Mouse (Mus musculus) CH12.LX (cell line): ENCODE measurements around the gene Cep55.

Experiments
- CHD1 ChIP-seq: IDR thresholded peaks from 2 replicates; pipeline ENCODE4 v1.6.1; 2012; ENCODE audit warnings: low read depth, low read length, improper control_type of control experiment, inconsistent platforms
- CHD2 ChIP-seq: IDR thresholded peaks from 2 replicates; pipeline ENCODE4 v1.6.1; 2011; ENCODE audit warnings: low read length, improper control_type of control experiment
- CTCF ChIP-seq, 2 experiments: IDR thresholded peaks in 1 of 2; conservative IDR thresholded peaks in 1 of 2; 2 replicates each; pipeline ENCODE4 v1.5.1; 2011 to 2012; ENCODE audit warnings: low read depth in 2 of 2, low read length in 2 of 2, improper control_type of control experiment in 1 of 2, inconsistent platforms in 1 of 2, mild to moderate bottlenecking in 1 of 2, moderate library complexity in 1 of 2
- MAFK ChIP-seq: IDR thresholded peaks from 2 replicates; pipeline ENCODE4 v1.6.1; 2011; ENCODE audit warnings: low read length, improper control_type of control experiment; ENCODE audit not compliant: insufficient replicate concordance
- POLR2A ChIP-seq: IDR thresholded peaks from 2 replicates; pipeline ENCODE4 v1.6.1; 2011; ENCODE audit warnings: low read depth, mild to moderate bottlenecking, improper control_type of control experiment, low read length
- POLR2AphosphoS2 ChIP-seq: IDR thresholded peaks from 2 replicates; pipeline ENCODE4 v1.6.1; 2011; ENCODE audit warnings: low read depth, low read length, improper control_type of control experiment
- TBP ChIP-seq: conservative IDR thresholded peaks from 2 replicates; pipeline ENCODE4 v1.6.1; 2011; ENCODE audit warnings: low read depth, low read length, improper control_type of control experiment
- USF1 ChIP-seq: IDR thresholded peaks from 2 replicates; pipeline ENCODE4 v1.6.1; 2014; ENCODE audit warnings: low read depth, mild to moderate bottlenecking, inconsistent platforms, low read length, improper control_type of control experiment
- ZC3H11A ChIP-seq: IDR thresholded peaks from 2 replicates; pipeline ENCODE4 v1.6.1; 2012; ENCODE audit warnings: low read depth, mild to moderate bottlenecking, inconsistent platforms, low read length, improper control_type of control experiment

DNA sequence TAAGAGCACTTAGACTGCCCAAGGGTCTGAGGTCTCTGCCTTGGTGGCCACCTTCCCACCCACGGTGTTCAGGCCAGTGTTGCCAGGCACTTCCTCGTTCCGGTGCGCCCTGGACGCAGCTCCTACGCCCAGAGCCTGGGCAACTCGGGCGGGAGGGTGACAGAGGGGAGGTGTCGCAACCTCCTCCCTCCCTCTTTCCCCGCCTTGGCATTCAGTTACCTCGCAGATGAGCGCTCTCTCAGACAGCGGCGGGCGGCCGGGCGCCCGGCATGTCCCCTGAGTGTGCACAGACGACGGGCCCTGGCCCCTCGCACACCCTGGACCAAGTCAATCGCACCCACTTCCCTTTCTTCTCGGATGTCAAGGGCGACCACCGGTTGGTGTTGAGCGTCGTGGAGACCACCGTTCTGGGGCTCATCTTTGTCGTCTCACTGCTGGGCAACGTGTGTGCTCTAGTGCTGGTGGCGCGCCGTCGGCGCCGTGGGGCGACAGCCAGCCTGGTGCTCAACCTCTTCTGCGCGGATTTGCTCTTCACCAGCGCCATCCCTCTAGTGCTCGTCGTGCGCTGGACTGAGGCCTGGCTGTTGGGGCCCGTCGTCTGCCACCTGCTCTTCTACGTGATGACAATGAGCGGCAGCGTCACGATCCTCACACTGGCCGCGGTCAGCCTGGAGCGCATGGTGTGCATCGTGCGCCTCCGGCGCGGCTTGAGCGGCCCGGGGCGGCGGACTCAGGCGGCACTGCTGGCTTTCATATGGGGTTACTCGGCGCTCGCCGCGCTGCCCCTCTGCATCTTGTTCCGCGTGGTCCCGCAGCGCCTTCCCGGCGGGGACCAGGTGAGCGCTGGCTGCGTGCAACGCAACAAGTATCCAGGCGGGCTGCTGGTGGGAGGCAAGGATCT, 42.3 kb downstream of the Cep55 start, which contains the start of gene Ffar4:
- TF ChIP-seq ZC3H11A, result no peak
- TF ChIP-seq CTCF (conservative IDR thresholded peaks at IDR 0.05 in 1 of 2, IDR thresholded peaks at IDR 0.05 in 1 of 2; ENCODE audit: low read depth in 2 of 2, low read length in 2 of 2), result no peak
- TF ChIP-seq MAFK, result no peak
- TF ChIP-seq POLR2AphosphoS2, result no peak
- TF ChIP-seq TBP, result no peak
- TF ChIP-seq POLR2A, result no peak
- TF ChIP-seq USF1, result no peak
- no peak for TF ChIP-seq CHD1
- TF ChIP-seq CHD2, result no peak
